Mouse (Mus musculus): ENCODE results near the gene Ksr1.

The Ksr1 gene

GRCm38 (mm10) chr11:78973381-78974150 lies 172.6 kb downstream of the Ksr1 start:
- peak; percentile 61 for DNase-seq

GRCm38 (mm10) chr11:78972811-78973351 lies 173.3 kb downstream of the Ksr1 start:
- peak; percentile 70 for DNase-seq

- DNase-seq, result peak; percentile 47
These were observed 173.9 kb downstream of the Ksr1 start for GRCm38 (mm10) chr11:78972328-78972727.

- DNase-seq, result no peak
These were observed 174.5 kb downstream of the Ksr1 start for GRCm38 (mm10) chr11:78971746-78972145.

- DNase-seq, result no peak
These were observed 175.1 kb downstream of the Ksr1 start for GRCm38 (mm10) chr11:78971096-78971495.

GRCm38 (mm10) chr11:78968121-78968520 lies 178.1 kb downstream of the Ksr1 start:
- no peak for DNase-seq

- DNase-seq, result peak; percentile 84
These were observed 178.8 kb downstream of the Ksr1 start for GRCm38 (mm10) chr11:78967371-78967770.
